Mouse (Mus musculus) natural killer cell, adult 2 months (primary cell): ENCODE data around the gene Ccne1.
"Not testable (repeated sequence)": the region's sequence is repeated elsewhere in the genome, so short reads cannot be mapped to it uniquely, and the experiment has no call there.

Experiments
- DNase-seq, 2 experiments: peaks; one replicate each; pipeline ENCODE4 v3.0.0; 2022; ENCODE audit warnings: low spot score in 2 of 2

Ccne1 gene

DNA sequence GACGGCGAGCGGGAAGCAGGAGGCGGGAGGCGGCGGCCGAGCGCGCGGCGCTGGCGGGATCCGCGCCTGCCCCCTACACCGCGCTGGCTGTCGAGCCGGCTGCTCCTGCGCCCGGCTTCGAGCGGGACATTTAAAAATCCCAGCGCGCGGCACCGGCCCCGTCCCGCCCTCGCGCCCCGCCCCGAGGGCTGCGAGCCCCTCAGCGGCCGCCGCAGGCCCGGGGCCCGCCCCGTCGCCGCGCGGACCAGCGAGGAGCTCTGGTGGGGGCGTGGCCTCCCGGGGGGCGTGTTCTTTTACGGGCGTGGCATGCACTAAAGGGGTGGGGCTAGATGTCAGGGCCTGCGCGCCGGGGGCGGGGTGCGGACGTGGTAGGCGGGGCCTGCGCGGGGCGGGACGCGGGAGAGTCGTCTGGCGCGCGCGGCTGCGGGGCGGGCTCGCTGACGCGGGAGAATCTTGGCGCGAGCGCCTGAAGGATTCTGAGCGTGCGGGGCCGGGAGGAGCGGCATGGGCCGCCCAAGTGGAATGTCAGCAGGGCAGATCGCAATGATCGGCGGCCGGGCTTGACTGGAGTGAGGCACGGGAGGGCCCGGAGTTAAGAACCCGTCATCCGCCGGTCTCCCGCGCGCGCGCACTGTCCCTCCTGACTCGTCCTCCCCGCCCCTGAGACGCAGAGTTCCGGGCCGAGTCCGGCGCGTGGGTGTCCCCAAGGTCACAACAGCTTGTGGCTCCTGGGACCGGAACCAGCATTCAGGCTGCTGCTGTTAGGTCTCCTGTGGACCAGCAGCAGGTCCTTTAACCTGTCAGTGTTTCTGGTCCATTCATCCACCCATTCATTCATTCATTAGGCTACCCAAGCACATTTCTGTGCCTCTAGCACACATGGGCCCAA, at the start of gene Ccne1:
Ccne1 (minus strand) TSS at position 164 of the 889 bp plus-strand sequence.
- peak; percentile 100 for DNase-seq

DNA sequence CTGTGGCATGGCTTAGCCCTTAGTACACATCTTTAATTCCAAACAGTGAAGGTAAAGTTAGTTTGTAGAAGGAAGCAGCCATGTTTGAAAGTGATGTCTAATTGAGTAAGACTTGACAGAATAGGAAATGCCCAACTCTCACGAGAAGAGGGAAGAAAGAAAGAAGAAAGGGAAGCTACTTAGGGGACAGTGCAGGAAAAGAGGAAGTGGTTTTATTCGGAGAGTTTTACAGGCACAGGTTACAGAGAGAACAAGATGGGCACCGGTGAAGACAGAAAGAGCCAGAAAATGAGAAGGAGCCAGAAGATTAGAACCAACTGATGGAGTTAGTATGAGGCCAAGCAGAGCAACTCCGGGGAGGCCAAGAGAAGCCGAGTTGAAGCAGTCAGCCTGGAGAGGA, 48.5 kb upstream of the Ccne1 start:
- DNase-seq: no peak

DNA sequence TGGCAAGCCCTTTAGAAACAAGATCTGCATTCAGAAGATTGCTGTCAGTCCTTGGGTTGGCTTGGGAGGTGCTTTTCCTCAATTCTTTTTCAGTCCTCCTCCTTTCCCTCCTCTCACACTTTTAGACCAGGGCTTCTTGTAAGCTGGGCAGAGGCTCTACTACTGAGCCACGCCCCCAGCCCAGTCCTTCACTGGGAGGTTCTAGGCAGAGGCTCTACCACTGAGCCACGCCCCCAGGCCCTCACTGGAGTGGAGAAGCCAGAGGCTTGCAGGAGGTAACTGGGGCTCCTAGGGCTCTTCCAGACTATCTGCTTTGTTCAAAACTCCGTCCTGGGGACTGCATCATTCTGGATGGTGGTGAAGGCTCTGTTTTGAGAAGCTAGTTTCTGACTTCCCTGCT, 45.2 kb upstream of the Ccne1 start:
- no peak for DNase-seq

DNA sequence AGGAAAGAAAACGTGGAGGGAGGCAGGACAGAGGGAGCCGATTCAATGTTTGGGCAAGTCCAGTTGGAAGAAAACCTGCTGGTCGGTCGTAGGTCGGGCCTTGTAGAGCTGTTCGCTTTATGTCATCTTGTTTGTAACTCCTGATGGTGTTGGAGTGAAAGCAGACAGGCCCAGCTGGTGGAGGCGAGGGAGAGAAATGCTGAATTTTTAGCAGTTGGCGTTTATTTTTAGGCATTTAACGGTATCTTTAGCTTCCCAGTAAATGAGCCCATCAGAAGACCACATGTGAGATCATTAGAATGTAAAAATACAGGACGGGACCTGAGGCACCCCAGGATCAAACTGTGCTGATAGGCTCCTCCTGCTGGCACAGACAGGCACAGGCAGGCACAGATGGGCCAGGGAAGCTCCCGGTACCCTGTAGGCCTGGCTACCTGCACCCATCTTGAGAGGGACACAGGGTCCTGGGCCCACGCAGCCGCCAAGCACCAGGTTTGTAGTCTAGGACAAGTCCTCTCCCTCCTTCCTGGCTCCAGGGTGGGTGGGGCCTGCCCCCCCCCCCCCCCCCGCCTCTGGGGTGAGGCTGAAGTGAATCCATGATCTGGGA, 44.5 kb upstream of the Ccne1 start:
- no peak for DNase-seq

DNA sequence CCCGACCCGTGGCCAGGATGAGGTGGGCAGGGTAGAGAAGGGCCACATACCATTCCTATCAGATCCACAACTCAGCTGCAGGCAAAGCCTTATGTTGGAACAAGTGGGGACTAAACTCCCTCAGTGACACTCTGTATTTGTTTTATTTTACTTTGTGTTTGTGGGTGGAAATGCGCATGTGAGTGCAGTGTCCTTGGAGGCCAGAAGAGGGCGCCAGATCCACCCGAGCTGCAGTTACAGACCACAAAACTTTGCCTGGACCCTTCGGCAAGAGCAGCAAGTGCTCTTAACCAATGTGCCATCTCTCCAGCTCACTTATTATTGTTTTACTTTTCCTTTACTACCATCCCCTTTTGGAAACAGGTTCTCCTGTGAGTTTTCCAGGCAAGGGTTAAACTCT, 40.1 kb upstream of the Ccne1 start:
- no peak for DNase-seq

DNA sequence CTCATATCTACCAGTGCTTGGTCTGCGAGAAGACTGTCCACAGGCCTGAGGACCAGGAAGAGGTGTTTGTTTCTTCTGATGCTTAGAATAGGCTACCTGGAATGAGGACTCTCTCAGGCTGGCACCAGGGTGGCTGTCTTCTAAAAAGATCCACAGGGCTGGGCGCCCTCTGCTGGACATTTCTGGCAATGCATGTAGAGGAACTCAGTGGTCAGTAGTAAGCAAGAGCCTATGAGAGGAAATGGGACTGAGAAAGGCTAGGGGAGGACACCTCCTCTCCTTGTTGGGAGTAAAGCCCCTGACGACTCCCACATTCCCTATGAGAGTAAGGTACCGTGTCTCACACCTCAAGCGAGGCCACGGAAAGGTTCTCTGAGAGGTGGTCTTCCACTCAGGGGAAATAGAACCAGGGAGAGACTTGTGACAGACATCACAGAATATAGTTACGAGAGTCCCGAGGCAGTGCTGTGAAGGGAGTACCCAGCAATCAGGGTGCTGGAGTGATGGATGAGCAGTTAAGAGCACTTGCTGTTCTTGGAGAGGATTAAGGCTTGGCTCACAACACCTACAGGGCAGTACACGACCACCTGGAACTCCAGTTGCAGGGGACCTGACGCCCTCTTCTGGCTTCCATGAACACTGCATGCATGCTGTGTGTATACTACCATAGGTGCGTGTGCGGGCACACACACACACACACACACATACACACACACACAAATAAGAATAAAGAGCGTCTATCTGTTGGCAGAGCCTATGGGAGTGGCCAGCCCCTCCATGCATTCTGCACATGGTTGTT, 34.6 kb upstream of the Ccne1 start:
- DNase-seq: peak; percentile 72 to 81

DNA sequence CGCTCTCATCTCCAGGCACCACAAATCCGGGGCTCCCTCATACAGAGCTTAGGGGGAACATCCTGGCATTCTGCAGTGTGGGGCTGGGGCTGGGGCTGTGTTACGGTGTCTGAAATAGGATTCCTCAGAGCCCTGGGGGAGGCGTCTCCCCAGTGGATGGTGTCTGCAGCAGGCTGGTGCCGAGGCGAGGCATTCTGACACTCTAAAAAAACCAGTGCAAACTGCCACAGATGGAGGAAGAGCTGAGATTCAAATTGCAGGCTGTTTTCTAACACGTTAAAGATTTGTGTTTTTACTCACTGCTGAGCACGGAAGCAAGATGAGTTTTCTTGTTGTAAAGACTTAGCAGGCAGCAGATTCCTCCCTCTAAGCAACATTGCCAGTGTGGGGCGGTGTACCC, 33.0 kb upstream of the Ccne1 start:
- DNase-seq: no peak

DNA sequence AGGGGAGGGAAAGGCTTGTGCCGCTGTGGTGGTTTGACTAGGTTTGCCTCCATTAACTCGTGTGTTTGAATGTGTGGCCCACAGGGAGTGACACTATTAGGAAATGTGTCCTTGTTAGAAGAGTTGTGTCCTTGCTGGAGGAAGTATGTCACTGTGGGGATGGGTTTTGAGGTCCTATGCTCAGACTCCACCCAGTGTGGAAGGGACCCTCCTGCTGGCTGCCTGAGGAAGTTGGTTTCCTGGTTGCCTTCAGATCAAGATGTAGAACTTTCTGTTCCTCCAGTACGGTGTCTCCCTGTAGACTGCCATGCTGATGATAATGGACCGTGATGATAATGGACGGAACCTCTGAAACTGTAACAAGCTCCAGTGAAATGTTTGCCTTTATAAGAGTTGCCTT, 27.1 kb upstream of the Ccne1 start:
- DNase-seq: no peak

DNA sequence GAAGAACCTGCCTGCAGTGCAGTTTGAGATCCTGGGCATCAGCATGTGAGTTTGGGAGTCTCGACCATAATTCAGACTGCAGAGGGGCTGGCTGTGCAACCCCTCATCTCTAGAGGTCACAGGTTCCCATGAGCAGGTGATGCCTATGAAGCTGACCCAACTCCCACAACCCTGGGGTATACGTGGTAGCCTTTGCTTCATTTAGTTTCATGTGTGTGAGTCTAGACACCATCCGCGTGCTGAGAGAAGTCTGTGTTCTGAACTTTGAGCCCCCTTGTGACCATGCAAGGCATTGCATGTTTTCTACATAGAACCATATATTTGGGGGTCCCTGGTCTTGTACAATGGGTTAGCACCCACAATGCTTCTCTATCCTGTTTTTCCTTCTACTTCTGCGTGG, 23.9 kb upstream of the Ccne1 start:
- peak; percentile 29 to 52 for DNase-seq

DNA sequence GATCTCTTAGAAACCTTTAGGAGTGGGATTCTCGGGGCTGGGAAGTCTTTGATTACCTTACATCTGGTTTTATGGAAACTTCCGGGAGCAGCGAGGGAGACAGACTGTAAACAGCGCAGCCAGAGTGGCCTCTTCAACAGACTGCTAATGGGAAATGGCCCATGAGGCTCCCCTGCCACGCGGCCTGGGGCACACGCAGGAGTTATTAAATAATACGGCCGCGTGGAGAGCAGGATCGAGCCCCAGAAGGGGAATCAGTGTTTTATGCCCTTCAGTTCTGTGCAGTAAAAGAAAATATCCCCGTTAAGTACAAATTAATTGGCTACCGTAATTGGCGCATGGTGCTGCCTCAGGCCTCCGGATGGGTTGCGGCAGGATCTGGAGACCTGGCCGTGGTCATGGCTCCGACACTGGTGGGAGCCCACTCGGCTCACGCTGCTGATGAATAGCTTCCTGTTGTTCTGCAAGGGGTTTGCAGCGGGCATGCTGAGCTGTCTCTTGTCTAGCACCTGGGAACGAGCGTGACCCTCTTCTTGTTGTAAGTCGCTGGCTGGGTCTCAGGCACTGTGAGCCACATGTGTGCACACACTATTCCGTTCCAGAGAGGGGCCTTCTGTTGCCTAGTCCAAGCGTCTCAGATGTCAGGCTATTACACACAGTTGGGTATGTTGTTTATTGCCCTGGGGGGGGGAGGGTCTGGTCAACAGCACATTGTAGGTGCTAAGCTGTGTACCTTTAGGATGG, 22.8 kb upstream of the Ccne1 start:
- DNase-seq: no peak

DNA sequence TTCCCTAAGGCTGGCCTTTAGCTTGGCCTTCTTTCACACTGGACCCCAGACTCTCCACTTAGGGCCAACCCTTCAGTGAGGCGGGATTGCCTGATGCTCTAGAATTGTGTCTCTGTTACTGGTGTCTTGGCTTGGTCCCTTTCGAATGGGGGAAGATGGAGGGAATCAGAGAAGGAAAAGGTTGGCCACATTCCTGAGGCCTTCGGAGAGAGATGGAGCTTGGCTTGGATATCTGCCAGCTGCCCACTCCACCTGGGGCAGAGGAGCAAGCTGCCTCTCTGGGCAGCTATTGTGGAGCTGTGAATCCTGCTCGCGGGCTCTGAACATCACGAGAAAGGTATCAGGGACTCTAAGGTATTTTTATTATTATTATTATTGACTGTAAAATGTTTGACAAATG, 22.2 kb upstream of the Ccne1 start:
- no peak for DNase-seq

DNA sequence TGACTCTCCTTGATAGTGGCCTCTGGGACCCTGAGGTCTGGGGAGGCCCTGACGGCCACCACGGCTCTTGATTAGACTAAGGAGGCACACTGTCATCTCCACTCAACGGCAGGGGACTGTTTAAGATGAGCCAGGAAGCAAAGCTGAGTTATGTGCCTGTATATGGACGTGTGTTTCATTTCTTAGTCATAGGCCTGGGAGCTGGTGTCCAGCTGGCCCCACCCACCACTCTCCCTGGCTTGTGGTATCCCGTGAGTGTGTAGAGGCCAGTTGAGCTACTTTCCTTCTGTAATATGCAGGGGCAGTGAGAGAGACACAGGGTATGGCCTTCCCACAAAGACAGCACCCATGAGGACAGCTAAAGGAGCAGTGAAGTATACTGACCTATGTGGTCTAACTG, 20.9 kb upstream of the Ccne1 start:
- not testable (repeated sequence) for DNase-seq

DNA sequence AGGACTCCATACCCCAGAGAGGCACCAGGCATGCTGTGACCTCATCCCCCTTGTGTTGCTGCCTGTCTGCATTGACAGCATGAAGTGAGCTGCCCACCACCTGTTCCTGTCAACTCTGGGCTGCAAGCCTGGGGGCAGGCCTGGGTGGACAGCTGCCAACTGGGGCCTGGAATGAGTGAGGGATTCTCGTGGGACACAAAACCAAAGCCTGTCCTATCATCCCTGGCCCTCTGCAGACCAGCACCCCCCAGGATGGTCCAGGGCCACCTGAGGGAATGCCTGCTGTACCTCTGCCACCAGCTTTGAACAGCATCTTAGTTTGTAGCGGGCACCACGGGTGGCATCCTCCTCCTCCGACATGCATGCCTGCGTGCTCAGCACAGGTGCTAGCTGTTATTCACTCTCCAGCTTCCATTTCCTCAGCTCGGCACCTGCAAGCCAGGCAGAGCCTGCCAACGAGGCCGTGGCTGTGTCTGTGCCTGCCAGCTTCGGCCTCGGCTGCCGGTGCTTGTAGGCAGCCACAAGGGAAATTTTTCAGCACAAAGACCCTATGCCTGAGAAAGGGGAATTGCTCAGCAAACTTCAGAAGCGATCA, 18.3 kb upstream of the Ccne1 start:
- no peak for DNase-seq

DNA sequence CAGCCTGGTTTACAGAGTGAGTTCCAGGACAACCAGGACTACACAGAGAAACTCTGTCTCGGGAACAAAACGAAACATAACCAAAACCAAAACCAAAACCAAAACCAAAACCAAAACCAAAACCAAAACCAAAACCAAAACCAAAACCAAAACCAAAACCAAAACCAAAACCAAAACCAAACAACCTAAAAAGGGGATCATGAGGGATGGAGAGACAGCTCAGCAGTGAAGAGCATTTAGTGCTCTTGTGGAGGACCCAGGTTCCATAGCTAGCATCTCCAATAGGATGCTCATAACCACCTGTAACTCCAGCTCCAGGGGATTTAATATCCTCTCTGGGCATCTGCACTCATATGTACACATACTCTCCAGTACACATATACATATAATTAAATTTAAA, 16.8 kb upstream of the Ccne1 start:
- DNase-seq: not testable (repeated sequence)

DNA sequence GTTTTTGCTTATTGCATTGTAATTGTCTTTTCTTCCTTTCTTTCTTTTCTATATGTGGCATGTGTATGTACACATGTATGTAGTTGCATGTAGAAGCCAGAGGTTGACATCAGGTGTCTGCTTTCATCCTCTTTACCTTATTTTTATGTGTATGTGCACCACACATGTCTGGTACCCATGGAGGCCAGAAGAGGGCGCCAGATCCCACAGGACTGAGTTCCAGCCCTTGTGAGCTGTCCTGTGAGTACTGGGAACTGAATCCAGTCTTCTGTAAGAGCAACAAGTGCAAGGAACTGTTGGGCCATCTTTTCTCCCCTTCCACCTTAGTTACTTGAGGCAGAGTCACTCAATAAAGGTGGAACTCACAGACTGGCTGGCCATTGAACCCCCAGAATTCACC, 11.3 kb upstream of the Ccne1 start:
- DNase-seq: no peak

DNA sequence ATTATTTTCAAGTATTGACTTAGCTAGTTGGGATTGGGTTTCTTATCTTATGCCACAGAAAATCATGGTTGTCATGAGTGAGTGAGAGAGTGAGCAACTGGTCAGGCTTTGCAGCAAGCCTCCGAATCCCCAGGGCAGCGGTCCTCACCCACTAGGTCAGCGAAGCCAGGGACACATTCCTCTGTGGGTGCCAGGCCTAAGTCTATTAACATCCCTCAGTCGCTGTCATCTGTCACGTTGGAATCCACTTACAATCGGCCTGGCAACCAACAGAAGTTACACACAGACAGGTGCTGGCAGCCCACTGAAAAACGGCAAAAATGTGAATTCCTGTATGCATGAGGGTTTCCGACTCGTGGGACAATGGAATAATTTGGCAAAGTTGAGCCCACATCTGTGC, 5.1 kb upstream of the Ccne1 start:
- no peak for DNase-seq

DNA sequence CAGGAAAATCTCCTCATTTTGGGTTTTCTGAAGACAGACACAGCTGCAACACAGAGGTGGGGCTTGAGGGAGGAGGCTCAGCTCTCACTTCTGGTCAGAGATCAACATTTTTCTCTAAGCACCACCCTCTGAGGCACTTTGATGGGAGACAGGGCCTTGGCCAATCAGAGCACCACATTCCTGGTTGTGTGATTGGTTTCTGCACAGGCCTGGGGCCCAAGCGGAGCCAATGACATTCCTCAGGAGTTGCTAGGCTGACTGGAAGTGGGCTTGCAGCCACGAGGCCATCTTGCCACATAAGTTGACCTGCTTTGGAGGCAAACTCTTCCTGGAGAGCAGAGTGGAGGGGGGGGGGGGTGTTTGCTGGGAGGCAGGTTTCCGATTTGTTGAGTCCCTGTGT, 4.7 kb upstream of the Ccne1 start:
- no peak for DNase-seq

DNA sequence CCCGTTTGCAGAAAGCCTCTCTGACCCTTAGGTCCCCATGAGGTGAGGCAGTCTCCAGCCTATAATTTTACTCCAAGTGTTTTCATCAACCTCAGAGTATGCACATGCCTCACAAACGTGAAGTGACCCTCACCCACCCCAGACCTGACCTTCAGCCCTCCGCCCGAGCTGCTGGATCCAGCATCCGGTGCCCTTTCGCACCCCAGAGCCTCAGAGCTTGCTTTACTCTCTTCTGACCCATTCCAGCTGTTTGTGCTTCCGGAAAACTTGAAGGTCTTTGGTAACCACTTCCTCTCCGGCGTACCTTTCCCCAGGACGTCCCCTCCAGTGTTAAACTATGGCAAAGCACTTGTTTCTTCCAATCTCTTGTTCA, 912 bp upstream of the Ccne1 start:
- peak in 1 of 2 experiments; percentile 14 for DNase-seq

DNA sequence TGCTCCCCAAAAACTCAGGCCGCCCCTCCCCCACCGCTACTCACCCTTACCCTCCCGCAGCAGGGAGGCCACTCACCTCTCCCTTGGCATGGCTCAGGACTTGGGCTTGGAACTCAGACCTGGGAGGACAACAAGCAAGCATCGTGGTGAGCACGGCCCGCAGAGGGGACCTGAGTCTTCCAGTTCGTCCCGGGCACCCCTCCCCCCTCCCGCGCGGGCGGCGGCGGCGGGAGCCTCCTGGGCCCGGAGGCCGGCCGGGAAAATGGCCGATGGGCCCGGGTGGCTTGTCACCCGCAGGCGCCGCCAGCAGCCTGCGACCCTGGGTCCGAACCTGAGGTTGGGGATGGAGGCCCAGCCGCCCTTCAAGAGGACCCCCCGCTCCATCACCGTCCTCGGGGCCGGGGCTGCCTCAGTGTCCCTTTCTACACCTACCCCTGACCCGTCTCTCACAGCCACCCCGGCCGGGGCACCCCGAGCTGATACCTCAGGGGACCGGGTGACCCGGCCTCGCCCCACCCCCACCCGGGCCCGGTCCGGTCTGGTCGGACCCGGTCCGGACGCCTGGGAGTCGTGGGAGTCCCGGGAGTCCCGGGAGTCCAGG, 523 bp downstream of the Ccne1 start:
- DNase-seq: no peak

DNA sequence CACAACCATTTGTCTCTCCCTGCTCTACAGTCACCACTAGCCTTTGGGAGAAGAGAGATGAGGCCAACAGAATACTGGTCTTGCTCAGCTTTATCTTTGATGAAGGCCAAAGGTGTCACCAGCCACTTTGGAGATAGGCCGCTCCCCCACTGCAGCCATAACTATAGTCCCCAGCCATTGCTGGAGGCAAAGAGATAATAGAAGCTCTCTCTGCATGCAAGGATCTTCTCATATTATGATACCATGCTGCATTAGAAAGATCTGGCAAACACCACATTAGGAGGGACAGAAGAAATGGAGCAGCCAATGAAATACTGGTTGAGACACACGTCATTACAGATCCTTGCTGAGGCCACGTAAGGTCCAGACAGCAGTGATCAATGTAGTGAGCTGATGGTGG, 2.0 kb downstream of the Ccne1 start:
- no peak for DNase-seq

DNA sequence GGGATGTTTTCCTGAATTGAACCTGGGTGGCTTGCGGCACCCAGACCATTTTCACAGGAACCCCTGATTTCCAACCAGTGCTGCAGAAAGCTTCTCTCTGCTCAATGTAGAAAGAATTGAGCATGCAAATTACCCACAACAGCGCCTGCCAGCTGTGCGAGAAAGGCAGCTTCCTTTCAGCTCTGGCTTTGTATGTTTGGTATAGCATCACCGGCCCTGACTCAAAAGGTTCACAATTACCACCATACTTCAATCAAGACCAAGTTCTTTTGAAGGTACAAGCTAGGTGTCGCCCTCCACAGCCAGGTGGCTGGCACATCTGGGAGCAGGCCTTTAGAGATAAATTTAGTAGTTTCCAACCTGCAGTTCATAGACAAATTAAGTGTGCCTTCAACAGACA, 3.2 kb downstream of the Ccne1 start:
- DNase-seq: no peak
